Mouse (Mus musculus) thymus, adult 2 months (tissue): Measurements from ENCODE around the gene Sf3b4.

Experiments
- CTCF ChIP-seq: fragments of 200-500 bp; IDR thresholded peaks from 2 replicates; pipeline ENCODE4 v1.5.1; 2012; ENCODE audit warnings: mild to moderate bottlenecking, control low read depth, low read length, moderate library complexity, borderline replicate concordance; ENCODE audit not compliant: control insufficient read depth, poor library complexity, insufficient read depth; ENCODE audit errors: extremely low read depth
- POLR2A ChIP-seq: fragments of 200-500 bp; IDR thresholded peaks from 2 replicates; pipeline ENCODE4 v1.6.1; 2012; ENCODE audit warnings: mild to moderate bottlenecking, low read length, control low read depth, moderate library complexity; ENCODE audit not compliant: control insufficient read depth, poor library complexity, insufficient read depth; ENCODE audit errors: extremely low read depth

- no peak for TF ChIP-seq CTCF
- TF ChIP-seq POLR2A = no peak
These were observed 37.1 kb downstream of the Sf3b4 start for GRCm38 (mm10) chr3:96209242-96209641.
